Mouse (Mus musculus) bone marrow, adult 2 months (tissue): ENCODE results near the gene Sox5. TPM values are rescaled to one million over a fixed set of nuclear protein-coding genes. Genes with fewer than 3 reads are reported as not detected.

Experiments used
- H3K27ac ChIP-seq: fragments of 200-500 bp; 2 replicates; pipeline ENCODE4 v1.5.1; 2012; ENCODE audit warnings: low read depth, mild to moderate bottlenecking, control low read depth, inconsistent platforms, low read length; ENCODE audit not compliant: control insufficient read depth, poor library complexity, insufficient read depth
- H3K4me1 ChIP-seq: fragments of 200-500 bp; 2 replicates; pipeline ENCODE4 v1.6.1; 2011; ENCODE audit warnings: low read length; ENCODE audit not compliant: control insufficient read depth, insufficient read depth
- H3K4me3 ChIP-seq: fragments of 200-500 bp; replicated peaks from 2 replicates; pipeline ENCODE3; 2011; ENCODE audit warnings: mild to moderate bottlenecking, low read depth, low read length, control low read depth; ENCODE audit not compliant: control insufficient read depth
- CTCF ChIP-seq: fragments of 200-500 bp; IDR thresholded peaks from 2 replicates; pipeline ENCODE4 v1.5.1; 2011; ENCODE audit warnings: low read length, control low read depth; ENCODE audit not compliant: control insufficient read depth, insufficient read depth
- POLR2A ChIP-seq: fragments of 200-500 bp; IDR thresholded peaks from 2 replicates; pipeline ENCODE4 v1.6.1; 2011; ENCODE audit warnings: low read depth, mild to moderate bottlenecking, control low read depth, low read length, borderline replicate concordance; ENCODE audit not compliant: control insufficient read depth
- WGBS: fragments of 180-500 bp; shearing (Covaris S2); methylation state at CpG from one replicate; pipeline ENCODE4 v1.1.7; 2018; 5-methylcytosine and 5-hydroxymethylcytosine counted together
- polyA plus RNA-seq: library from polyadenylated mRNA; stranded (reverse); fragments of >200 nt; gene quantifications from 2 replicates; pipeline ENCODE4 v1.2.4, GENCODE M21; 2011; ENCODE audit warnings: low replicate concordance; ENCODE audit not compliant: missing spikeins, insufficient read depth, insufficient read length

Sox5 gene
- polyA plus RNA-seq, 1 experiment: not detected

- TF ChIP-seq CTCF: no peak
- no peak for TF ChIP-seq POLR2A
- no peak overlapping the region for H3K4me3 ChIP-seq
- no peaks in the 10 kb centered on the region for H3K4me1 ChIP-seq
- no peak overlapping the region for H3K27ac ChIP-seq
- 68% methylated on average over 3 of the region's 3 CpGs for WGBS
These were observed 160.5 kb downstream of the Sox5 start for GRCm38 (mm10) chr6:144621089-144621769.

DNA sequence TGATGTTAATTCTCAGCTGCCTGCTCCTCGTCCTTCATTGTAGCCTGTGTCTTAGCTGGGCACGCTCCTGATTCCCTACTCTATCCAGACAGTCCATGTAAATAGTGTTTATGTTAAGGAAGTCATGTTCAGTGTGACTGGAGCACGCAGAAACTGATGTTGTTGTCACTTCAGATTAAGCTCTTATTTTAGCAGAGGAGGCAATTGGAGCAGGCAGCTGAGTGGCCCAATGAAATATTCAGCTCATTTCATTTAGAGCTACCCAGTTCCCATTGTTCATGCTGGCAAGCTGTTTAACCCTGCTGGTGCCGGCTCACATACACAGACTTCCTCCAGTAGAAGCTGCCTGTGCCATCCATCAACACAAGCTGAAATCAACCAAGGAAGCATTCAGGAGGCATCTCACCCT is 170.4 kb downstream of the Sox5 start:
- WGBS: 73% methylated on average over 4 of the region's 4 CpGs
- Histone ChIP-seq H3K27ac (no peak overlapping the region), H3K4me3 (no peak overlapping the region)

DNA sequence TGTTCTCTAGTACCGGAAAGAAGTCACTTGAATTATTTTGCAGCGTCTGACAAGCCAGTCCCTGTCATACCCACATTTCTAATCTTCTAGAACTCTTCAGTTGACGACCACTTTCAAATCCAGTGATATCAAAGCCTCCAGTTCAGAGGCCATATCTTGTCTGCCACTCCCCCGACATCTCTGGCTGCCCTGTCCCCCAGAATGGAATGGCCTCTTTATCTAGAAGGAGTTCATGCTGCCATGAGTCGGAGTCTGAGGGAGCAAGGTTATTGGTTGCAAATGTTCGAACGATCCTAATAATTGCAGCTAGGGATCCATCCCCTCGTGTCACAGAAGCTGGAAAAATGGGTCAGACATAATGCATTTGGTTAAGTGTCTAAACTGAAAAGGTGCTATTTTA is 170.9 kb downstream of the Sox5 start:
- Histone ChIP-seq H3K4me3 (no peak overlapping the region), H3K27ac (no peak overlapping the region), H3K4me1 (no peaks in the 10 kb centered on the region)
- 69% methylated on average over 8 of the region's 8 CpGs for WGBS
- TF ChIP-seq CTCF: no peak
- TF ChIP-seq POLR2A: no peak

More for the DNA sequence above, 170.4 kb downstream of the Sox5 start:
- TF ChIP-seq CTCF: no peak
- no peak for TF ChIP-seq POLR2A
- H3K4me1 ChIP-seq: no peaks in the 10 kb centered on the region

DNA sequence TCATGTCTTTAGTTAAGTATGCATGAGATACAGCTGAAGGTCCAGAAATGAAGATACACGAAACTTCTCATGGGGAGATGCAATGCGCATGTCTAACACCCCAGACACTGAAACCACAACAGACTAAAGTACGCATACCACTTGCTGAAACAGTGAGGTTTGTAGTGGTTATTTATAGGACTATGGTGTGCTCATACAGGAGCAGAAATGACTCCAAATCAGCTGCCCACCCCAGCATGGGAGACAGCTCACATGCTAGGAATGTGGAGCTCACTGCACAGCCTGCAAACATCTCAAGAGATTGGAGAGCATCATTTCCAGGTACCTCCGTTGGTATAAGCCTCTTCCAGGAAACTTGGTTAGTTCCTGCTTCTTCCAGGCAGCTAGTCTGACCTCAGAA is 178.9 kb downstream of the Sox5 start:
- H3K4me3 ChIP-seq: no peak overlapping the region
- 74% methylated on average over 4 of the region's 4 CpGs for WGBS

DNA sequence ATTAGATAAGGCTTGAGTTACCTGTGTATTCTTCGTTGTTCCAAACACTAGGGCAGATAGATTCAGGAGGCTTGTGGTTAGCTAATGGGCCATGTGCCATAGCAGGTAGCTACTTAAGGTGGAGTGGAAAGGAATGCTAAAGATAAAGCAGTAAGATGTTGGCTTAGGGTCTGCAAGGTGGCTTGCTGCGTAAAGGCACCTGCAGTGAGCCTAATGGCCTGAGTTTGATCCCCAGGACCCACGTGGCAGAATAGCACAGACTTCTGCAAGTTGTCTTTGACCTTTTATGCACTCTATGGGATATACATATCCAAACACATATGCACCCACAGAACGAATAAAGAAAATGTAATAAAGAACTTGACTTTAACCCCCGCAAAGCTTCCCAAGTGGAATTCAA is 181.4 kb downstream of the Sox5 start:
- WGBS: 83% methylated on average over 5 of the region's 5 CpGs
- no peak overlapping the region for H3K4me3 ChIP-seq
- TF ChIP-seq CTCF (no peak), POLR2A (no peak)
- no peak overlapping the region for H3K27ac ChIP-seq
- no peaks in the 10 kb centered on the region for H3K4me1 ChIP-seq

More for the DNA sequence above, 178.9 kb downstream of the Sox5 start:
- Histone ChIP-seq H3K4me1 (no peaks in the 10 kb centered on the region), H3K27ac (no peak overlapping the region)
- TF ChIP-seq POLR2A (no peak), CTCF (no peak)

- 71% methylated on average over 6 of the region's 6 CpGs for WGBS
- TF ChIP-seq CTCF (no peak), POLR2A (no peak)
- Histone ChIP-seq H3K27ac (no peak overlapping the region), H3K4me3 (no peak overlapping the region), H3K4me1 (no peaks in the 10 kb centered on the region)
These were observed 183.3 kb downstream of the Sox5 start for GRCm38 (mm10) chr6:144598324-144598973.

DNA sequence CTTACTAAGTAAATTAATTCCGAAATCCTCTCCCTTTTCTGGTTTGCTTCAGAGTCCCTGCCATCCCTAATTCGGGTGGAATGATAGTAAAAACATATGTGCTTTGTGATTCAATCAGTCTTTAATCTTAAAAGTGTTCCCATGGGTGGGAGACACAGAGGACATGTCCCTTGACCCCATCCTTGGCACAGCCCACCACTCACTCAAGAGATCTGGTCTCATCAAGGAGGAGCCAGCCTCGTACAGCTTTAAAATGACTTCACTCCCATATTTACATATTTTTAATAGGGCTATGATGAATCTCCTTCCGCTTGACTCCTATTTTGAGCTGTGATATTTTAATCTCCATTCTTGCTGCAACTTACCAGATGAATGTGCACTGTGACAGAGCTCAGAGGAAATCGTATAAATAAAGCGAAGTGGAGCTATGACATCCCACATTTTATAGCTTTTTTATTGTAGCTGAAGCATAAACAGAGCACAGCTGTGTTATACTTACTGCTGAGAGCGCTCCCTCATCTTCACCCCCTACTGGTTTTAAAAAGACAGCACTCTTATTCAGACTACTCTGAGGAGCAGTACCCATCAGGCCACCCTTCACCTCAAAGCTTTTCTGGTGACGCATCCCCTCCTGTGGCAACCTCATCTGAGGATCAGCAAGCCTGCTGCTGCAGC is 185.1 kb downstream of the Sox5 start:
- no peak overlapping the region for H3K27ac ChIP-seq
- no peak for TF ChIP-seq CTCF
- TF ChIP-seq POLR2A: no peak
- 77% methylated on average over 8 of the region's 8 CpGs for WGBS
- H3K4me3 ChIP-seq: no peak overlapping the region
- no peaks in the 10 kb centered on the region for H3K4me1 ChIP-seq

DNA sequence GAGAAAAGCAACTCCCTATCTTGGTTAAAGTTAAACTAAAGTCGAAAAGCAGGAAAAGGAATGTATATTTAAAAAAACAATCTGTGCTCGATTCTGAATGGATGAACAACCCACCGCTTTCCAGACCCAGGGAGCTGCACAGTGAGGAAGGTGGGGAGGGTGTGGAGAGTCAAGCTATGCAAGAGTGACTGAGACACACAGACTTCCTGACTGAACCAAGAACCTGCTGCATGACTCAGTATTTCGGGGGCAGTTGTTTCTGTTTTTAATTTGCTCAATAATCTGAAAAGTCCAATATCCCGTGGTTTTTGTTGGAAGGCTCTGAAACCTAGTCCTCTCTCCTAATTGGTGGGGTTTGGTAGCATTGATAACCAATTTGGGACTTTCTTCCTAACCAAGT is 196.9 kb downstream of the Sox5 start:
- H3K4me3 ChIP-seq: no peak overlapping the region
- no peaks in the 10 kb centered on the region for H3K4me1 ChIP-seq
- WGBS: 11% methylated on average over 5 of the region's 5 CpGs
- TF ChIP-seq CTCF: no peak
- no peak for TF ChIP-seq POLR2A
- no peak overlapping the region for H3K27ac ChIP-seq
